Mouse (Mus musculus): ENCODE data around the gene Ipo9. TPM values are rescaled to one million over a fixed set of nuclear protein-coding genes. Genes with fewer than 3 reads are reported as not detected.
"Not testable (repeated sequence)": the region's sequence is repeated elsewhere in the genome, so short reads cannot be mapped to it uniquely, and the experiment has no call there.

The Ipo9 gene
- polyA plus RNA-seq, 1 experiment from 2014 or later = 205 TPM

DNA sequence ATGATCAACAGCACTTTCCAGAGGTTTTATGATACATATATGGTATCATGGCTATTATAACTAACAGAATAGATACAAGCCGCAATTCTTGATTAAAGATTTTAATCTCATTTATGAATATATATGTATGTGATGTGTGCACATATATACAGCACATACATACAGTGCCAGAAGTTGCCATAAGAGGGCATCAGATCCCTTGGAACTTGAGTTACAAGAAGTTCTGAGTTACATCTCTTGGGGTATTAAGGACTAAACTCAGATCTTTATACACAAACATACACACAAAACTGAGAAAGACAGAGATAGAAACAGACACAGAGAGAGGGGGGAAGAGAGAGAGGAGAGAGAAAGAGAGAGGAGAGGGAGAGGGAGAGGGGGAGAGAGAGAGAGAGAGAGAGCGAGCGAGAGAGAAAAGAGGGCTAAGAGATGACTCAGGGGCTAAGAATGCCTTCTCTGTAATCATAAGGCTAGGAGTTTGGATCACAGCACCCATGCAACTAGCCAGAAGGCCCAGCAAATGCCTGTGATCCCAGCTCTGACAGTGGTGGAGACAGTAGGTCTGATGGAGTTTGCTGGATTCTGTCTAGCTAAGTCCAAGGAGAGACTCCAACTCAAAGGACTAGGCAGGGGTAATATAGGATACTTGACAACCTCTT is 28.7 kb downstream of the Ipo9 start:
- peaks cover 20% of the 10 kb centered on the region; the same call in 1 of the 2 replicates for H3K36me3 ChIP-seq (replicated peaks; ENCODE audit: control insufficient read depth, insufficient read depth, low read depth, low read length)
- ATAC-seq (replicated peaks; ENCODE audit: insufficient number of reproducible peaks, low FRiP score, low TSS enrichment, low read depth) (no peak), DNase-seq (ENCODE audit: low spot score) (no peak)
- no peak overlapping the region for H3K4me2 ChIP-seq (ENCODE audit: low read depth, low read length)
- no peak overlapping the region for H3K27ac ChIP-seq (replicated peaks; ENCODE audit: low read depth, low read length)
- H3K4me1 ChIP-seq (ENCODE audit: control insufficient read depth, insufficient read depth, low read length) = no peaks in the 10 kb centered on the region
- H3K9ac ChIP-seq (replicated peaks; ENCODE audit: low read length) = no peak overlapping the region
- no peaks in the 10 kb centered on the region for H3K9me3 ChIP-seq (replicated peaks; ENCODE audit: control insufficient read depth, low read length)
- 92% methylated on average over 3 of the region's 3 CpGs for WGBS
- no peaks in the 10 kb centered on the region for H3K27me3 ChIP-seq (ENCODE audit: control insufficient read depth, insufficient read depth, low read length)
- H3K4me3 ChIP-seq (ENCODE audit: low read depth, low read length) = no peak overlapping the region

DNA sequence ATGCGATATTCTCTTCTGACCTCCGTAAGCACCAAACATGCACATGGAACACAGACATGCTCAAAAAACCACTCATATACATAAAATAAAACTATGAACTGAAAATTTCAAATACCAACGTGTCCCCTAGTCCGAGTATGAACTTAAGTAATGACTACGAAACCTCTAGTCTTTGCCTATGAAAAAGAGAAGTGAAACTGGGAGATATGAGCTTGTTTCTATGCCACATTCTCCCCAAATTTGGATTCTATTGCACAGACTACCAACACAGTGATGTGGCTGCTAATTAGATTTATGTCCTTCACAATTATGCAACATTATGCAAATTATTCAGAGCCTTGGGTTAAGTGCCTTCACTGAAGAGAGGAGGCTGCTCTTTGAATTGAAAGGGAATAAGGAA is 30.8 kb downstream of the Ipo9 start:
- Histone ChIP-seq H3K9ac (replicated peaks; ENCODE audit: low read length) (no peak overlapping the region), H3K27me3 (ENCODE audit: control insufficient read depth, insufficient read depth, low read length) (no peaks in the 10 kb centered on the region), H3K4me2 (ENCODE audit: low read depth, low read length) (no peak overlapping the region), H3K4me1 (ENCODE audit: control insufficient read depth, insufficient read depth, low read length) (no peaks in the 10 kb centered on the region), H3K4me3 (ENCODE audit: low read depth, low read length) (no peak overlapping the region), H3K27ac (replicated peaks; ENCODE audit: low read depth, low read length) (no peak overlapping the region), H3K36me3 (replicated peaks; ENCODE audit: control insufficient read depth, insufficient read depth, low read depth, low read length) (peaks cover 22% of the 10 kb centered on the region), H3K9me3 (replicated peaks; ENCODE audit: control insufficient read depth, low read length) (no peaks in the 10 kb centered on the region)
- DNase-seq (ENCODE audit: low spot score) = no peak
- ATAC-seq (replicated peaks; ENCODE audit: insufficient number of reproducible peaks, low FRiP score, low TSS enrichment, low read depth) = no peak
- 95% methylated on average over 5 of the region's 5 CpGs for WGBS

DNA sequence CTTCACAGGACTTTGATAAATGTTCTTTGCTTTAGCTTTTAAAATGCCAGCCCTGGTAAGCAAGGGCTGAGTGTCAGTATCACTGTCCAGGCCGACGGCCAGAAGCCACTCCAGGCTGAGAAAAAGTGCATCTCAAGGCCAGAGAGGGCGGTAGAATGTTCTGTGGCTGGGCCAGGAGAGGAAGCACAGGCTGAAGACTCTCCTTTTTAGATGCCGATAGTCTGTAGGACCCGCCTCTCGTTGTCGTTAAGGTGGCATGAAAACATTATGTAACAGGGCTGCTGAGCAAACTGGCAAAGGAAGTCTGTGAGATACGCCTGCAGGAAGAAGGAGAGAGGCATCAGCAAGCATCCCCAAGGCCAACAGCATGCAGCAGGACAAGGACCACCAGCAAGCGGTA is 45.1 kb downstream of the Ipo9 start:
- DNase-seq (ENCODE audit: low spot score) = no peak
- Histone ChIP-seq H3K27me3 (ENCODE audit: control insufficient read depth, insufficient read depth, low read length) (no peaks in the 10 kb centered on the region), H3K4me3 (ENCODE audit: low read depth, low read length) (no peak overlapping the region), H3K9ac (replicated peaks; ENCODE audit: low read length) (no peak overlapping the region), H3K36me3 (replicated peaks; ENCODE audit: control insufficient read depth, insufficient read depth, low read depth, low read length) (peaks cover 28% of the 10 kb centered on the region), H3K4me2 (ENCODE audit: low read depth, low read length) (no peak overlapping the region), H3K27ac (replicated peaks; ENCODE audit: low read depth, low read length) (no peak overlapping the region), H3K9me3 (replicated peaks; ENCODE audit: control insufficient read depth, low read length) (no peaks in the 10 kb centered on the region), H3K4me1 (ENCODE audit: control insufficient read depth, insufficient read depth, low read length) (no peaks in the 10 kb centered on the region)
- 89% methylated on average over 9 of the region's 9 CpGs for WGBS
- no peak for ATAC-seq (replicated peaks; ENCODE audit: insufficient number of reproducible peaks, low FRiP score, low TSS enrichment, low read depth)

DNA sequence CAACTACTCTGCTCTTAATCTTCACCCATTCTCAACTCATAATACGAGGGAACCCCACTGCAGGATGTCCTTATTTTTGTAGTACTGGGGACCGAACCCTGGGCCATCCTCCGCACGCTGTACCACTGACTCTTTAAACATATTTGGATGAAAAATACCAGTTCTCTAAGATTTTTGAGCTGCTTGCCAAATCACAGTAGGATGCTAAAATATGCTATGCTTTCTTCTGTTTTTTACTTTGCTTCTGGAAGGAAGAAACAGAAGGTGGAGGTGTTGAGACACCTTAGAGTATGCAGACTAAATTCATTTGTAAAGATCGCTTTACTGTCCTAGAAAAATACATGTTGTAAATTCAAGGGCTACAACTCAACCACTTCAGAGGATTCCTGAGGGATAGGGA is 46.1 kb downstream of the Ipo9 start:
- Histone ChIP-seq H3K9me3 (replicated peaks; ENCODE audit: control insufficient read depth, low read length) (no peaks in the 10 kb centered on the region), H3K27ac (replicated peaks; ENCODE audit: low read depth, low read length) (no peak overlapping the region), H3K9ac (replicated peaks; ENCODE audit: low read length) (no peak overlapping the region), H3K4me2 (ENCODE audit: low read depth, low read length) (no peak overlapping the region), H3K27me3 (ENCODE audit: control insufficient read depth, insufficient read depth, low read length) (no peaks in the 10 kb centered on the region), H3K4me3 (ENCODE audit: low read depth, low read length) (no peak overlapping the region), H3K36me3 (replicated peaks; ENCODE audit: control insufficient read depth, insufficient read depth, low read depth, low read length) (peaks cover 23% of the 10 kb centered on the region), H3K4me1 (ENCODE audit: control insufficient read depth, insufficient read depth, low read length) (no peaks in the 10 kb centered on the region)
- ATAC-seq (replicated peaks; ENCODE audit: insufficient number of reproducible peaks, low FRiP score, low TSS enrichment, low read depth) (no peak), DNase-seq (ENCODE audit: low spot score) (no peak)
- 97% methylated on average over 5 of the region's 5 CpGs for WGBS

DNA sequence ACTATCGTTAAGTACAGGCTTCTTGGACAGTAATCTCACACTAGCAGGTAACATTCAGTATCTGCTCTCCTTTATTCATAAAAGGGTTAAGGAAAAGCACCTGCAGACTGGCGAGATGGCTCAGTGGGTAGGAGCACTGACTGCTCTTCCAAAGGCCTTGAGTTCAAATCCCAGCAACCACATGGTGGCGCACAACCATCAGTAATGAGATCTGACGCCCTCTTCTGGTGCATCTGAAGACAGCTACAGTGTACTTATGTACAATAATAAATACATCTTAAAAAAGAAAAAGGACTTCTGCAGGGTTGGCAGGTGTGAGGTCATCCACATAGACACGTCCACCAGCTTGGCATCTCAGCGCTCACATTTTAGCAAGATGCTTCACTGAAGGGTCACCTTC is 48.7 kb downstream of the Ipo9 start:
- ATAC-seq (replicated peaks; ENCODE audit: insufficient number of reproducible peaks, low FRiP score, low TSS enrichment, low read depth); H3K4me2 ChIP-seq (ENCODE audit: low read depth, low read length); H3K27me3 ChIP-seq (ENCODE audit: control insufficient read depth, insufficient read depth, low read length); H3K9ac ChIP-seq (replicated peaks; ENCODE audit: low read length); H3K27ac ChIP-seq (replicated peaks; ENCODE audit: low read depth, low read length); H3K4me1 ChIP-seq (ENCODE audit: control insufficient read depth, insufficient read depth, low read length); H3K9me3 ChIP-seq (replicated peaks; ENCODE audit: control insufficient read depth, low read length); H3K4me3 ChIP-seq (ENCODE audit: low read depth, low read length); DNase-seq (ENCODE audit: low spot score): not testable (repeated sequence)
- peaks cover 12% of the 10 kb centered on the region for H3K36me3 ChIP-seq (replicated peaks; ENCODE audit: control insufficient read depth, insufficient read depth, low read depth, low read length)
- WGBS = 58% methylated on average over 6 of the region's 6 CpGs

DNA sequence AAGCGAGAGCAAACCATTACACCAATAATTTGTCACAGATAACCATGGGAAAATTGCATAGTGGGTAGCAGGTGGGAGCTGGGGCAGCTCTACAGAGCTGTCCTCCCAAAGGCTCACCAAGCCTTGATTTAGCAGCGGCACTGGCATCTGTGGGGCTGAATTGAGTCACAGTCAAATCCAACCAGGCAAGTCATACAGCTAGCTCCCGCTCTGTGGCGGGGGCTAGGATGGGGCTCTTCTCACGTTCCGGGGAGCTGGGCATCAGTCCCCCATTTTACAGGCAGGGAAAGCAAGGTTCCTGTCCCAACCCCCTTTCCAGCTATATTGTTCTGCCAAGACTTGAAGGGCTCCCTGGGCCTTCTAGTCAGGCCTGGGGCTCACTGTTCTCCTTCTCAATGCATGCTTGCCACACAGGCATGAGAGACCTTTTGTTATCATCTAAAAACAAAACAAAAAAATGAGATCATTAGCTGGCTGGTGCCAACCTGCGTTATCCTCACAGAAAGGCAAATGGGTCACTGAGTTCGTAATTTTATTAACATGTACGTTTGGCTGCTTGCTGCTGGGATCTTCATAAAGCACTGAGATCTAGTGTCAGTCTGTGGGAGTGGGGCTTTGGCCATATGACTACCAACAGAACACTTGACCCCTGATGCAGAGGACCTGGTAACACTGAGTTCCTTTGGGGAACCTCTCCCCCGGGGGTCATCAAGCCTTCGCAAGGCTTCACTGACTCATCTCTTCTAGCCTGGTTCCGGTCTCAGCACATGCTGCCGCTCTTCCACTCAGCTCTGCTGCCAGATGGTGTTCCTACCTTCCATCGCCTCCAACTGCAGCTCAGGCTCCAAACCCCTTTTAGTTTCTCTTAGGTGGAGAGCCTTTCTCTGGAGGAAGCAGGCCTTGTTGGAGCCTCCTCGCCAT is 50.0 kb downstream of the Ipo9 start:
- H3K36me3 ChIP-seq (replicated peaks; ENCODE audit: control insufficient read depth, insufficient read depth, low read depth, low read length) = peaks cover 4% of the 10 kb centered on the region; the same call in 1 of the 2 replicates
- H3K4me1 ChIP-seq (ENCODE audit: control insufficient read depth, insufficient read depth, low read length) = no peaks in the 10 kb centered on the region
- H3K9me3 ChIP-seq (replicated peaks; ENCODE audit: control insufficient read depth, low read length) = no peaks in the 10 kb centered on the region
- no peak overlapping the region for H3K27ac ChIP-seq (replicated peaks; ENCODE audit: low read depth, low read length)
- DNase-seq (ENCODE audit: low spot score) (no peak), ATAC-seq (replicated peaks; ENCODE audit: insufficient number of reproducible peaks, low FRiP score, low TSS enrichment, low read depth) (no peak)
- H3K9ac ChIP-seq (replicated peaks; ENCODE audit: low read length) = no peak overlapping the region
- no peaks in the 10 kb centered on the region for H3K27me3 ChIP-seq (ENCODE audit: control insufficient read depth, insufficient read depth, low read length)
- WGBS = 77% methylated on average over 15 of the region's 15 CpGs
- no peak overlapping the region for H3K4me2 ChIP-seq (ENCODE audit: low read depth, low read length)
- no peak overlapping the region for H3K4me3 ChIP-seq (ENCODE audit: low read depth, low read length)

DNA sequence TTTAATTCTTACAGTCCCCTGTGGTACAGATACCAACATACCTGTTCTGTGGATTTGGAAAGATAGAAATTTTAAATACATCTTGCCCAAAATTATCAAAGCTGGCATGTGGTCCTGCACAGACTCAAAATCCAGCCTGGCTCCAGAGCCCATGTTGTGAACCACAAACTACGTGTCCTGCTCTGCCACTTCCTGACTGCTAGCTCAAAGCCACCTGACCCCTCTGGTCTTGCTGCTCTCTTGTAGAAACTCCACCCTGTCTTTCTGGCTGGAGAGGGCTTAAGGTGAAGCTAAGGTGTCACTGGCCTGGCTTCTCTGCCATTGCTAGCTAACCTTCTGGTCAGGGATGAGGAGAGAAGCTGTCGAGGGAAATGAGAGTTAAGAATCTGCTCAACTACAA is 51.3 kb downstream of the Ipo9 start:
- 57% methylated on average over 2 of the region's 2 CpGs for WGBS
- Histone ChIP-seq H3K27ac (replicated peaks; ENCODE audit: low read depth, low read length) (no peak overlapping the region), H3K36me3 (replicated peaks; ENCODE audit: control insufficient read depth, insufficient read depth, low read depth, low read length) (no peaks in the 10 kb centered on the region), H3K9ac (replicated peaks; ENCODE audit: low read length) (no peak overlapping the region), H3K4me2 (ENCODE audit: low read depth, low read length) (no peak overlapping the region), H3K4me3 (ENCODE audit: low read depth, low read length) (no peak overlapping the region), H3K9me3 (replicated peaks; ENCODE audit: control insufficient read depth, low read length) (no peaks in the 10 kb centered on the region), H3K4me1 (ENCODE audit: control insufficient read depth, insufficient read depth, low read length) (peaks cover 2% of the 10 kb centered on the region; the same call in 1 of the 2 replicates), H3K27me3 (ENCODE audit: control insufficient read depth, insufficient read depth, low read length) (no peaks in the 10 kb centered on the region)
- no peak for ATAC-seq (replicated peaks; ENCODE audit: insufficient number of reproducible peaks, low FRiP score, low TSS enrichment, low read depth)
- no peak for DNase-seq (ENCODE audit: low spot score)

DNA sequence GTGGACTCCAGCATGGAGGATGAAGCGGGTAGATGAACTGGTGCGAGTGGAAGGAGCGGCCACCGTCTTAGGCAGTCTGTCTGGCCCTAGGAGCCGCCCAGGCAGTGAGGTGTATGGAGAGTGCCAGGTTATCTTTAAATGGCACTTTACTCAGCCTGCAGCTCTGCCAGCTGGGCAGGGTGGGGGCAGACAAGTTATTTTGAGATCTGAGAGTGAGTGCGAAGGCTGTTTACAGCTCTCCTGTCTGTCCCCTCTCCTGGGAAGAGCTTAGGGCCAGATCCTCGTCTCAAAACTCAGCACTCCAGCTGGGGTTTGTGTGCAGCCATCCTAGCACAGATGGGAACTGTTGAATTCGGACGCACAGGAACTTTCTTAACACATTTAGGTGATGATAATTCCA is 51.7 kb downstream of the Ipo9 start:
- Histone ChIP-seq H3K36me3 (replicated peaks; ENCODE audit: control insufficient read depth, insufficient read depth, low read depth, low read length) (no peaks in the 10 kb centered on the region), H3K4me2 (ENCODE audit: low read depth, low read length) (no peak overlapping the region), H3K9ac (replicated peaks; ENCODE audit: low read length) (no peak overlapping the region), H3K4me1 (ENCODE audit: control insufficient read depth, insufficient read depth, low read length) (peaks cover 2% of the 10 kb centered on the region; the same call in 1 of the 2 replicates), H3K27ac (replicated peaks; ENCODE audit: low read depth, low read length) (no peak overlapping the region), H3K4me3 (ENCODE audit: low read depth, low read length) (no peak overlapping the region), H3K27me3 (ENCODE audit: control insufficient read depth, insufficient read depth, low read length) (no peaks in the 10 kb centered on the region), H3K9me3 (replicated peaks; ENCODE audit: control insufficient read depth, low read length) (no peaks in the 10 kb centered on the region)
- WGBS = 69% methylated on average over 9 of the region's 9 CpGs
- ATAC-seq (replicated peaks; ENCODE audit: insufficient number of reproducible peaks, low FRiP score, low TSS enrichment, low read depth) (no peak), DNase-seq (ENCODE audit: low spot score) (no peak)

Measured in embryonic facial prominence, embryonic 11.5 days (tissue).